Mouse (Mus musculus): ENCODE results near the gene Kcnk5. TPM values are rescaled to one million over a fixed set of nuclear protein-coding genes. Genes with fewer than 3 reads are reported as not detected.

The Kcnk5 gene
- total RNA-seq (2021) = under 1 TPM; 0.57 to 0.59 TPM
- long read RNA-seq, experiment 1 = 0 reads
- long read RNA-seq, experiment 2 = 0 reads

GRCm38 (mm10) chr14:20181466-20181921 is at the start of gene Kcnk5:
Gene Kcnk5, minus strand, starts transcription at chr14:20181809.
- DNase-seq (ENCODE audit: low spot score) = peak; percentile 87

GRCm38 (mm10) chr14:20230063-20230491 is 48.5 kb upstream of the Kcnk5 start:
- no peak for DNase-seq (ENCODE audit: low spot score)

- no peak for DNase-seq (ENCODE audit: low spot score)
These were observed 47.8 kb upstream of the Kcnk5 start for GRCm38 (mm10) chr14:20229437-20229836.

GRCm38 (mm10) chr14:20228336-20228735 is 46.7 kb upstream of the Kcnk5 start:
- DNase-seq (ENCODE audit: low spot score) = peak; percentile 45

GRCm38 (mm10) chr14:20226982-20227381 is 45.4 kb upstream of the Kcnk5 start:
- DNase-seq (ENCODE audit: low spot score) = no peak

- DNase-seq (ENCODE audit: low spot score) = no peak
These were observed 44.9 kb upstream of the Kcnk5 start for GRCm38 (mm10) chr14:20226488-20226887.

GRCm38 (mm10) chr14:20225525-20225924 is 43.9 kb upstream of the Kcnk5 start:
- DNase-seq (ENCODE audit: low spot score) = no peak

GRCm38 (mm10) chr14:20224576-20225218 is 43.1 kb upstream of the Kcnk5 start:
- no peak for DNase-seq (ENCODE audit: low spot score)

- peak; percentile 15 for DNase-seq (ENCODE audit: low spot score)
These were observed 42.6 kb upstream of the Kcnk5 start for GRCm38 (mm10) chr14:20224163-20224562.

- DNase-seq (ENCODE audit: low spot score) = no peak
These were observed 41.6 kb upstream of the Kcnk5 start for GRCm38 (mm10) chr14:20223253-20223652.

GRCm38 (mm10) chr14:20221083-20221482 is 39.5 kb upstream of the Kcnk5 start:
- no peak for DNase-seq (ENCODE audit: low spot score)

GRCm38 (mm10) chr14:20219849-20220248 is 38.2 kb upstream of the Kcnk5 start:
- DNase-seq (ENCODE audit: low spot score) = no peak

- DNase-seq (ENCODE audit: low spot score) = no peak
These were observed 35.8 kb upstream of the Kcnk5 start for GRCm38 (mm10) chr14:20217299-20217864.

- DNase-seq (ENCODE audit: low spot score) = no peak
These were observed 35.1 kb upstream of the Kcnk5 start for GRCm38 (mm10) chr14:20216561-20217298.

GRCm38 (mm10) chr14:20215826-20216225 is 34.2 kb upstream of the Kcnk5 start:
- DNase-seq (ENCODE audit: low spot score) = no peak

GRCm38 (mm10) chr14:20214125-20214524 is 32.5 kb upstream of the Kcnk5 start:
- no peak for DNase-seq (ENCODE audit: low spot score)

- DNase-seq (ENCODE audit: low spot score) = no peak
These were observed 30.4 kb upstream of the Kcnk5 start for GRCm38 (mm10) chr14:20211754-20212601.

- no peak for DNase-seq (ENCODE audit: low spot score)
These were observed 28.3 kb upstream of the Kcnk5 start for GRCm38 (mm10) chr14:20209926-20210325.

GRCm38 (mm10) chr14:20208435-20208834 is 26.8 kb upstream of the Kcnk5 start:
- no peak for DNase-seq (ENCODE audit: low spot score)

GRCm38 (mm10) chr14:20205747-20206146 is 24.1 kb upstream of the Kcnk5 start:
- no peak for DNase-seq (ENCODE audit: low spot score)

GRCm38 (mm10) chr14:20203301-20203700 is 21.7 kb upstream of the Kcnk5 start:
- DNase-seq (ENCODE audit: low spot score) = no peak

All from gastrocnemius, adult 18-20 months (tissue).